Mouse (Mus musculus) MEL (cell line): ENCODE measurements at regions not wholly inside any gene's neighbourhood (a gene's known extent, or its start where the extent isn't known, plus 50 kb on each side); places are given as distances from the start of the nearest gene placed in this dataset.

Experiments
- ELF1 ChIP-seq: IDR thresholded peaks from 2 replicates; pipeline ENCODE4 v1.6.1; 2014; ENCODE audit warnings: low read depth, mild to moderate bottlenecking, inconsistent platforms, low read length, improper control_type of control experiment, moderate library complexity
- EP300 ChIP-seq, 2 experiments: IDR thresholded peaks; 2 replicates each; pipeline ENCODE4 v1.6.1; 2011; ENCODE audit warnings: improper control_type of control experiment in 2 of 2, low read length in 2 of 2, low read depth in 1 of 2, mild to moderate bottlenecking in 1 of 2
- ETS1 ChIP-seq: IDR thresholded peaks from 2 replicates; pipeline ENCODE4 v1.6.1; 2012; ENCODE audit warnings: low read depth, mild to moderate bottlenecking, inconsistent platforms, low read length, improper control_type of control experiment, moderate library complexity
- MAFK ChIP-seq: IDR thresholded peaks from 2 replicates; pipeline ENCODE4 v1.6.1; 2011; ENCODE audit warnings: low read depth, mild to moderate bottlenecking, low read length, improper control_type of control experiment, borderline replicate concordance
- MAX ChIP-seq: IDR thresholded peaks from 2 replicates; pipeline ENCODE4 v1.6.1; 2011; ENCODE audit warnings: low read length, improper control_type of control experiment
- RCOR1 ChIP-seq: IDR thresholded peaks from 2 replicates; pipeline ENCODE4 v1.6.1; 2012; ENCODE audit warnings: low read depth, mild to moderate bottlenecking, inconsistent platforms, low read length, improper control_type of control experiment
- TBP ChIP-seq: IDR thresholded peaks from 2 replicates; pipeline ENCODE4 v1.8.0; 2011; ENCODE audit warnings: low read depth, low read length, improper control_type of control experiment
- TCF12 ChIP-seq: IDR thresholded peaks from 2 replicates; pipeline ENCODE4 v1.6.1; 2014; ENCODE audit warnings: low read depth, mild to moderate bottlenecking, inconsistent platforms, low read length, improper control_type of control experiment, moderate library complexity
- ZC3H11A ChIP-seq: IDR thresholded peaks from 2 replicates; pipeline ENCODE4 v1.6.1; 2012; ENCODE audit warnings: low read depth, mild to moderate bottlenecking, inconsistent platforms, low read length, improper control_type of control experiment

DNA sequence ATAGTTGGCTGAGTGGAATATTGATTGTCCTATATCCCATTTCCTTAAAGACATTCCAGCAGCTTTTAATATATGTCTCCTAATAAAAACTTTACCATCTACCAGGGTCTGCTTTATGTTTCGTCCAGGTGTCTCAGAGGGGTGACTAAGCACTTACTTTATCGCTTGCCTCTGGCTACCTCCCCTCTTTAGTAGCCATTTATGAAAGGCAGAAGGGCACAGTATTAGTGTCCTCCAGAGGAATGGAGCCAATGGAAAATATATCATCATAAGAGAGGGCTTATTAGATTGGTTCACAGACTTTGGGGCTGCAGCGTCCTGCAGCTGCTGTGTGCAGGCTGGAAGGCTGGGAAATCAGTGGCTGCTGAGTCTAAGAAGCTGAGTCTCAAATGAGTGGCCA, 271.8 kb upstream of the Slc39a10 start:
- no peak for TF ChIP-seq MAX
- TF ChIP-seq ETS1 = no peak
- no peak for TF ChIP-seq RCOR1
- no peak for TF ChIP-seq EP300 (IDR thresholded peaks at IDR 0.05; ENCODE audit: low read depth in 1 of 2, low read length in 2 of 2)
- no peak for TF ChIP-seq TCF12
- no peak for TF ChIP-seq ZC3H11A
- TF ChIP-seq TBP = no peak
- TF ChIP-seq ELF1 = no peak
- TF ChIP-seq MAFK = no peak
